Mouse (Mus musculus): ENCODE measurements around the gene Rapgef3.

GRCm38 (mm10) chr15:97810399-97810798 lies 42.6 kb upstream of the Rapgef3 start:
- TF ChIP-seq EP300 (IDR thresholded peaks at IDR 0.05; ENCODE audit: low read depth) (no peak), CTCF (IDR thresholded peaks at IDR 0.05; ENCODE audit: low read depth) (no peak)

All from heart, postnatal 0 days (tissue).